Mouse (Mus musculus): ENCODE data around the gene Gucd1. TPM values are rescaled to one million over a fixed set of nuclear protein-coding genes. Genes with fewer than 3 reads are reported as not detected.

Gene Gucd1
- polyA plus RNA-seq, 1 experiment from 2014 or later = 48.7 TPM

DNA sequence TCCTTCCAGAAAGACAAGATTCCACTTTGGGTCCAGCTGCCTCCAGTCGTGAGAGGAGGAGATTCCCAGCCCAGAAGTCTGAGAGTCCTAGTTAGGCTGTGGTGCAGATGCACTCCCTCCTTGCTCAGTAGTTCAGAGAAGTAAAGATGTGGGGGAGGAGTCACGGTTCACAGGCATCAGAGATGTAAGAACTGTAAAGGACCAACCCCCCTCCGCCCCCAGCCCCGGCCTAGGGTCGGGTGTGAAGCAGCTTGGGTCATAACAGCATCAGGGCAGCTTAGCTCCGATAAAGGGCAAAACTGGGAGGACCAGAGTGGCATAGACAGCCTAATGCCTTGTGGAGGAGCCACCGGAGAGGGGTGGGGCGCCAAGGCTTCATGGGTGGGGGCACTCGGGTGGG, 201.3 kb downstream of the Gucd1 start:
- no peaks in the 10 kb centered on the region for H3K9me3 ChIP-seq (replicated peaks)
- 8% methylated on average over 9 of the region's 9 CpGs for WGBS (ENCODE audit: insufficient replicate concordance)
- H3K27ac ChIP-seq = no peak overlapping the region
- peak overlapping the region; percentile 59 for H3K4me3 ChIP-seq (replicated peaks)
- H3K9ac ChIP-seq = peak overlapping the region; percentile 56; the same call in 1 of the 2 replicates
- ATAC-seq (ENCODE audit: low read depth) (peak; percentile 21; the same call in 1 of the 2 replicates), DNase-seq (no peak)
- H3K4me1 ChIP-seq (replicated peaks) = peaks cover 46% of the 10 kb centered on the region
- peaks cover 41% of the 10 kb centered on the region for H3K27me3 ChIP-seq
- peak overlapping the region; percentile 71 for H3K4me2 ChIP-seq
- no peaks in the 10 kb centered on the region; the same call in 1 of the 2 replicates for H3K36me3 ChIP-seq

DNA sequence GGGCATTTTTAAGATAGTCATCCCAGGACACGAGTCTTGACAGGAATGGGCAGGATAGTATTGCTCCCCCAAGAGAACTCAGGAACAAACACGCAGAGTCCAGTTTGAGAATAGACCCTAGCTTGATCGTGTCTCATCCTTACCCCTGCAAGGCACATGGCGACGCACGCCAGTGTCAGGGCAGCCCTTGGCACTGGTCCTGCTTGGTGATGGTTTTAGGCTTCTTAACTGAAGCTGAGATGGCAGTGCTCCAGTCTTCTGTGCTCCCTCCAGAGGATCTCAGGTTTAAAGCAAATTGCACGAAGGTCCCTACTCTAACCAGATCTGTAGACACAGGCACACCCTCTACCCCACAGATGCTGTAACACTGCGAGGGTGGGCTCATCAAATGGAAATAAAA, 202.0 kb downstream of the Gucd1 start:
- DNase-seq = no peak
- 68% methylated on average over 8 of the region's 8 CpGs for WGBS (ENCODE audit: insufficient replicate concordance)
- peaks cover 41% of the 10 kb centered on the region for H3K27me3 ChIP-seq
- no peaks in the 10 kb centered on the region for H3K9me3 ChIP-seq (replicated peaks)
- H3K36me3 ChIP-seq = no peaks in the 10 kb centered on the region; the same call in 1 of the 2 replicates
- no peak overlapping the region for H3K9ac ChIP-seq
- peaks cover 46% of the 10 kb centered on the region for H3K4me1 ChIP-seq (replicated peaks)
- no peak overlapping the region for H3K27ac ChIP-seq
- ATAC-seq (ENCODE audit: low read depth) = no peak
- H3K4me3 ChIP-seq (replicated peaks) = no peak overlapping the region
- no peak overlapping the region for H3K4me2 ChIP-seq

DNA sequence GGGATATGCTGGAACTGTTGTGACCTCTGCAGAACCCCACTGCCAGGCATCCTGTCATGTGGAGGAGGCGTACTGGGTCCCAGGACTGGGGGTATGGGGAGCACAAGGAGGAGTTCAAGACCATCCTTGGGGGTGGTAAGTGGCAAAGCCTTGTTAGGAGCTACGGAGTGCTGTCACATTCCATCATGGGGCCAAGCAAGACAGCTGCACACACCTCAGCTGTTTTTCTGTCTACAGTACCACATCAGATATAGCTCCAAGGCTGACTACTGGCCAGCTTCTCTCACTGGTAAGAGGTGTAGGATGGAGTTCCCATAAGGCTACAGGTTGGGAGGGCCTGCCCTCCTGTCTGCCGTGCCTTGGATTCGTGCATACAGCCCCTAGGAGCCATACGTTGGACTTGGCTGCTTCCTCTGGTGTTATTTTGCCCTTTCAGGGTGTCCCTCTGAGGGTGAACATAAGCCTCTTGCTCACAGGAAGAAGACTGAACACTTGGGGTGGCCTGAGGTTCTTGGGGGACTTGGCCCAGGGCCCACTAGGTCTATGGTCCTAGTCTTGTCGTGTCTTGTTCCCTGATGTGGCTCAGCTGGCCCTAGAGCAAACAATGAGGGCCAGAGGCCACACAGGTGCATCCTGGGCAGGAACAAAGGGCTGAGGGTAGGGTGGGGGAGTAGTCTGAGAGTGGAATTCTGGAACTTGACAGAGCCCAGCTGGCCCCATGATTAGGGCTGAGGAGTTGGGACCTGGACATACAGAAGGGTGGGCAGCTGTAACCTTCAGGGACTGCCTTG, 203.4 kb downstream of the Gucd1 start:
- ATAC-seq (ENCODE audit: low read depth) (no peak), DNase-seq (no peak)
- Histone ChIP-seq H3K4me2 (no peak overlapping the region), H3K9me3 (replicated peaks) (no peaks in the 10 kb centered on the region), H3K36me3 (peaks cover 12% of the 10 kb centered on the region), H3K9ac (no peak overlapping the region), H3K4me1 (replicated peaks) (peaks cover 46% of the 10 kb centered on the region), H3K27ac (no peak overlapping the region), H3K27me3 (peaks cover 34% of the 10 kb centered on the region), H3K4me3 (replicated peaks) (no peak overlapping the region)
- 63% methylated on average over 6 of the region's 6 CpGs for WGBS (ENCODE audit: insufficient replicate concordance)

- 56% methylated on average over 7 of the region's 7 CpGs for WGBS (ENCODE audit: insufficient replicate concordance)
- no peak for DNase-seq
- H3K27ac ChIP-seq = no peak overlapping the region
- H3K9ac ChIP-seq = peak overlapping the region; percentile 2; the same call in 1 of the 2 replicates
- peaks cover 43% of the 10 kb centered on the region for H3K4me1 ChIP-seq (replicated peaks)
- peaks cover 33% of the 10 kb centered on the region for H3K36me3 ChIP-seq
- no peak overlapping the region for H3K4me3 ChIP-seq (replicated peaks)
- no peaks in the 10 kb centered on the region for H3K9me3 ChIP-seq (replicated peaks)
- no peak overlapping the region for H3K4me2 ChIP-seq
- ATAC-seq (ENCODE audit: low read depth) = no peak
- H3K27me3 ChIP-seq = peaks cover 14% of the 10 kb centered on the region
Measured at GRCm38 (mm10) chr10:75312361-75312760, 205.4 kb downstream of the Gucd1 start.

DNA sequence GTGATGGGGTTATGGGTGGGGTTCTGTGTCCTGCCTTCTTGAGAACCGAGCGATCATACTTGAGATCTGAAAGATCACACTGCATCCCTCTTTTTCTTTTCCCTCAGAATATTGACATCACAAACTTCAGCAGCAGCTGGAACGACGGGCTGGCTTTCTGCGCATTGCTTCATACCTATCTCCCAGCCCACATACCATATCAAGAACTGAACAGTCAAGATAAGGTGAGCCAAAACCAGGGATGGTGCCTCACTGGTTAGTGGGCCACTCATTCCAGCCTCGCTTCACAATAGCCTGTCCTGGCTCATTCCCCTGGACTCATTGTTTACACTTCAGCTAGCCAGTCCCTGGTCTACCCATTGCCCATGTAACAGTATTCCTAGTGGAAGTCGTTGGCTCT, 210.6 kb downstream of the Gucd1 start:
- Histone ChIP-seq H3K36me3 (peaks cover 49% of the 10 kb centered on the region), H3K4me1 (replicated peaks) (peaks cover 52% of the 10 kb centered on the region)
- WGBS (ENCODE audit: insufficient replicate concordance) = 33% methylated on average over 7 of the region's 7 CpGs

DNA sequence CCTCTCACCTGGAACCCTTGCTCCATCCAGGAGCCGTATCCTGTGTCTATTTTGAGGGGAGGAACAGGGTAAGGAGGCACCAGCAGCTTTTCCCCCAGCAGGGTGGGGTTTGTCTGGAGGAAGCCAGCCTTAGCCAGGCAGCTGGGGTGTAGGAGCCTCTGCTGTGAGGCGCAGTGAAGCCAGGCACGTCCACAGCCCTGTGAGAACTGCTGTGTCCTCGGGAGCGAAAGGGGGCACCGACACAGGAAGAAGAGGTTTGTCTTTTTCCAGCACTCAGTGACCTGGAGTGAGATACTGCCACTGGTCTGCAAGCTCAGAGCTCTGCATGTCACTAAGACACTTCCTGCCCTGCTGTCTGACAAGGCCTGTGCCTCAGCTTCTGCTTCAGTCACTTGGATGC, 213.4 kb downstream of the Gucd1 start:
- 16% methylated on average over 6 of the region's 6 CpGs for WGBS (ENCODE audit: insufficient replicate concordance)
- peaks cover 37% of the 10 kb centered on the region for H3K36me3 ChIP-seq
- peak; percentile 49; the same call in 1 of the 2 replicates for ATAC-seq (ENCODE audit: low read depth)

More for the DNA sequence above, 210.6 kb downstream of the Gucd1 start:
- Histone ChIP-seq H3K9me3 (replicated peaks) (no peaks in the 10 kb centered on the region), H3K9ac (no peak overlapping the region), H3K27ac (no peak overlapping the region), H3K27me3 (no peaks in the 10 kb centered on the region), H3K4me3 (replicated peaks) (no peak overlapping the region), H3K4me2 (no peak overlapping the region)
- DNase-seq (no peak), ATAC-seq (ENCODE audit: low read depth) (peak; percentile 61)

DNA sequence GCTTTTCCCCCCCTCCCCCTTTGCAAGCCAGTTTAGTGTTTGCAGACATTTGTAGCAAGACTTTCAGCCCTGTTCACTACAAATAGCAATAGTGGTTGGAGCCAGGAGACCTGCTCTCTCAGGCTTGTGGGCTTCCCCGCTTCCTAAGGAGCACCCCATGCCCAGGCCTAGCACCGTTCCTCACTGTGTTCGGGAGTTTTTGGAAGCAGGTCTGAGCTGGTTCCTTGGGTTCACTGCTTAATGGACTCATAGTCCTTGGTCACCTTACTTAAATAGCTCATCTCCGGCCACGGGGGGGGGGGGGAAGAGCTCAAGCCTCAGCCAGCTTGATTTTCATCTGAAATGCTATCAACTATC, 213.7 kb downstream of the Gucd1 start:
- Histone ChIP-seq H3K36me3 (peaks cover 36% of the 10 kb centered on the region), H3K4me1 (replicated peaks) (peaks cover 68% of the 10 kb centered on the region), H3K27me3 (no peaks in the 10 kb centered on the region), H3K4me2 (no peak overlapping the region), H3K4me3 (replicated peaks) (no peak overlapping the region), H3K9me3 (replicated peaks) (no peaks in the 10 kb centered on the region), H3K27ac (peak overlapping the region; percentile 55), H3K9ac (no peak overlapping the region)
- no peak for DNase-seq
- 59% methylated on average over 5 of the region's 5 CpGs for WGBS (ENCODE audit: insufficient replicate concordance)
- no peak for ATAC-seq (ENCODE audit: low read depth)

More for the DNA sequence above, 213.4 kb downstream of the Gucd1 start:
- H3K4me1 ChIP-seq (replicated peaks) = peaks cover 68% of the 10 kb centered on the region
- no peak overlapping the region for H3K4me2 ChIP-seq
- no peaks in the 10 kb centered on the region for H3K9me3 ChIP-seq (replicated peaks)
- H3K4me3 ChIP-seq (replicated peaks) = no peak overlapping the region
- H3K27ac ChIP-seq = peak overlapping the region; percentile 55
- DNase-seq = no peak
- H3K27me3 ChIP-seq = no peaks in the 10 kb centered on the region
- no peak overlapping the region for H3K9ac ChIP-seq

- no peak for DNase-seq
- ATAC-seq (ENCODE audit: low read depth) = no peak
- 31% methylated on average over 8 of the region's 8 CpGs for WGBS (ENCODE audit: insufficient replicate concordance)
- Histone ChIP-seq H3K36me3 (peaks cover 33% of the 10 kb centered on the region), H3K27me3 (no peaks in the 10 kb centered on the region), H3K9ac (no peak overlapping the region), H3K9me3 (replicated peaks) (no peaks in the 10 kb centered on the region), H3K4me1 (replicated peaks) (peaks cover 68% of the 10 kb centered on the region), H3K4me3 (replicated peaks) (no peak overlapping the region), H3K27ac (peak overlapping the region; percentile 55), H3K4me2 (no peak overlapping the region)
Measured at GRCm38 (mm10) chr10:75303324-75304048, 214.3 kb downstream of the Gucd1 start.

DNA sequence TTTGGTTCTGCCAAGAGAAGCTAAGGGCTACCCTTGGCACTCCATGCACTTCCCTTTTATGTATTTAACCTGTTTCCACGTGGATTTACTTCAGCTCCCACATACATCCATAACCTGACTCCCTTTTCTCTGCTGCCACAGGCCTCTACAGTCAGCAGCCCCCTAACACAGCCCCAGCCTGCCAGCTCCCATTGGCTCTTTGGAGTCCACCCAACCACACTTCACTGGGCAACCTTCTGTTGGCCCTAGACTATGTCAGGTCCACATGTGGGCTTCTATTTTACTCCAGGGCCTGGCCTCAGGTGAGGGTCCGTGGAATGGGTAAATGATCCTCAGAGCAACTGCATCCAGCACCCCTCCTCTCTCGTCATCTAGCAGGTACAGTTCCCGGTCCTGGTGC, 215.2 kb downstream of the Gucd1 start:
- ATAC-seq (ENCODE audit: low read depth) = no peak

GRCm38 (mm10) chr10:75301937-75302336, 215.8 kb downstream of the Gucd1 start:
- Histone ChIP-seq H3K9ac (no peak overlapping the region), H3K27ac (peak overlapping the region; percentile 50), H3K9me3 (replicated peaks) (no peaks in the 10 kb centered on the region), H3K4me3 (replicated peaks) (no peak overlapping the region), H3K27me3 (no peaks in the 10 kb centered on the region), H3K4me2 (0 out of 2 replicates have a peak overlapping the region, but pooled peaks have one; percentile 4), H3K36me3 (peaks cover 19% of the 10 kb centered on the region; the same call in 1 of the 2 replicates), H3K4me1 (replicated peaks) (peaks cover 59% of the 10 kb centered on the region)
- DNase-seq (no peak), ATAC-seq (ENCODE audit: low read depth) (peak; percentile 79)
- WGBS (ENCODE audit: insufficient replicate concordance) = 14% methylated on average over 4 of the region's 4 CpGs

More for the DNA sequence above, 215.2 kb downstream of the Gucd1 start:
- WGBS (ENCODE audit: insufficient replicate concordance) = 51% methylated on average over 4 of the region's 4 CpGs
- H3K27ac ChIP-seq = peak overlapping the region; percentile 50; the same call in 1 of the 2 replicates
- H3K4me1 ChIP-seq (replicated peaks) = peaks cover 65% of the 10 kb centered on the region
- H3K4me3 ChIP-seq (replicated peaks) = no peak overlapping the region
- H3K36me3 ChIP-seq = peaks cover 23% of the 10 kb centered on the region
- H3K9me3 ChIP-seq (replicated peaks) = no peaks in the 10 kb centered on the region
- H3K9ac ChIP-seq = no peak overlapping the region
- no peak for DNase-seq
- no peaks in the 10 kb centered on the region for H3K27me3 ChIP-seq
- 0 out of 2 replicates have a peak overlapping the region, but pooled peaks have one; percentile 4 for H3K4me2 ChIP-seq

GRCm38 (mm10) chr10:75301195-75301806, 216.5 kb downstream of the Gucd1 start:
- Histone ChIP-seq H3K27me3 (no peaks in the 10 kb centered on the region), H3K27ac (peak overlapping the region; percentile 50), H3K9ac (no peak overlapping the region), H3K4me2 (no peak overlapping the region), H3K4me3 (replicated peaks) (no peak overlapping the region), H3K9me3 (replicated peaks) (no peaks in the 10 kb centered on the region), H3K36me3 (peaks cover 22% of the 10 kb centered on the region; the same call in 1 of the 2 replicates), H3K4me1 (replicated peaks) (peaks cover 52% of the 10 kb centered on the region)
- DNase-seq (no peak), ATAC-seq (ENCODE audit: low read depth) (no peak)
- WGBS (ENCODE audit: insufficient replicate concordance) = 43% methylated on average over 12 of the region's 12 CpGs
